ENCODE assay signal across 25 mouse cellular contexts in the genomic region with DNA sequence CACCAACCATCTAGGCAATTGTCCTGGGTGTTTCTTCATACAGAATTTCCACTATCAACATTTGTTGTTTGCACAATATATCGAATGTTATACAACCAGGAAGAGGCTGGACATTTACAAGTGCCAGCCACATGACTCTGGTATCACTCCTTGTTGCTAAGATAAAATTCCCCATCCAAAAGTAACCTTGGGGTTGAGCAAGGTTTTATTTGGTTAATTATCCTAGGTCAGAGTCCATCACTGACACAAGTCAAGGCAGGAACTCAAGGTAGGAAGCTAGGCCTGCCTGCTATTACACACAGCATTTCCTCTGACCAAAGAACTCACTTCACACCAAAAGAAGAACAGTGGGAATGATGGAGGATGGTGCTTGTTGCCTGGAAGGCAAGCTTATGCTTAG.
"Had no signal": no experiment of that assay in that cellular context is flagged by ENCODE, and none has a peak within 500 bp of the region (broad histone marks: within the 10 kb centered on the region; RNA-seq: fewer than 3 reads in every experiment).

No protein-coding gene starts in this region.

- H3K9me3 ChIP-seq: heart, embryonic 13.5 days; heart, embryonic 15.5 days; hindbrain, embryonic 13.5 days; hindbrain, embryonic 15.5 days; limb, embryonic 13.5 days; limb, embryonic 15.5 days; liver, embryonic 12.5 days had no signal

- H3K27ac ChIP-seq: gastrocnemius, adult 2 months; heart, embryonic 13.5 days; heart, embryonic 15.5 days; hindbrain, embryonic 13.5 days; hindbrain, embryonic 15.5 days; hindbrain, postnatal 0 days; limb, embryonic 13.5 days; limb, embryonic 15.5 days; liver, embryonic 12.5 days; liver, embryonic 14.5 days had no signal

- DNase-seq: gastrocnemius, adult 2 months; gastrocnemius, postnatal 10 days; gastrocnemius, postnatal 25 days; heart, adult 18-20 months; heart, postnatal 14 days; heart, postnatal 36 days; kidney, adult 18-20 months; kidney, adult 8-10 months; kidney, postnatal 10 days; kidney, postnatal 25 days; kidney, postnatal 4 days; layer of hippocampus, adult 9-11 months; layer of hippocampus, postnatal 36 days; left cerebral cortex, postnatal 4 days had no signal

- ATAC-seq: hindbrain, postnatal 0 days; liver, embryonic 12.5 days had no signal

- H3K27me3 ChIP-seq: heart, embryonic 13.5 days; heart, embryonic 15.5 days; hindbrain, embryonic 13.5 days; hindbrain, embryonic 15.5 days; limb, embryonic 13.5 days; limb, embryonic 15.5 days; liver, embryonic 12.5 days had no signal

- H3K36me3 ChIP-seq: heart, embryonic 13.5 days; heart, embryonic 15.5 days; hindbrain, embryonic 13.5 days; hindbrain, embryonic 15.5 days; limb, embryonic 13.5 days; limb, embryonic 15.5 days; liver, embryonic 12.5 days had no signal

- H3K9ac ChIP-seq: heart, embryonic 13.5 days; heart, embryonic 15.5 days; hindbrain, embryonic 13.5 days; hindbrain, embryonic 15.5 days; limb, embryonic 13.5 days; limb, embryonic 15.5 days; liver, embryonic 12.5 days; liver, embryonic 14.5 days had no signal

- H3K4me1 ChIP-seq: heart, embryonic 13.5 days; heart, embryonic 15.5 days; hindbrain, embryonic 13.5 days; hindbrain, embryonic 15.5 days; limb, embryonic 13.5 days; limb, embryonic 15.5 days; liver, embryonic 12.5 days had no signal

- H3K4me3 ChIP-seq: gastrocnemius, adult 2 months; heart, embryonic 13.5 days; heart, embryonic 15.5 days; hindbrain, embryonic 13.5 days; hindbrain, embryonic 15.5 days; layer of hippocampus, adult 2 months; limb, embryonic 13.5 days; limb, embryonic 15.5 days; liver, embryonic 12.5 days had no signal

- H3K4me2 ChIP-seq: heart, embryonic 11.5 days; heart, embryonic 13.5 days; heart, embryonic 15.5 days; hindbrain, embryonic 13.5 days; hindbrain, embryonic 15.5 days; limb, embryonic 13.5 days; limb, embryonic 15.5 days; liver, embryonic 12.5 days had no signal
